Comparison of ENCODE assay signal across 30 mouse cellular contexts in genomic region chr7:49877307-49877706, GRCm38 (mm10). TPM values are rescaled to one million over a fixed set of nuclear protein-coding genes. Genes with fewer than 3 reads are reported as not detected.
A peak's percentile ranks its signal among the peaks of the same experiment; 100 is the strongest.
DNase-seq lines count a peak whose midpoint lies in the region; ATAC-seq and TF ChIP-seq lines count a peak whose summit lies in the region.
"Had no signal": no experiment of that assay in that cellular context is flagged by ENCODE, and none has a peak within 500 bp of the region (broad histone marks: within the 10 kb centered on the region; RNA-seq: fewer than 3 reads in every experiment).

No protein-coding gene starts in this region.

- no peak for TF ChIP-seq CTCF in E14TG2a.4 (conservative IDR thresholded peaks at IDR 0.05; ENCODE audit: low read length)

- no peaks in the 10 kb centered on the region for H3K36me3 ChIP-seq in forebrain, embryonic 15.5 days
- no peaks in the 10 kb centered on the region for H3K36me3 ChIP-seq in forebrain, embryonic 12.5 days (replicated peaks)
- no peaks in the 10 kb centered on the region for H3K36me3 ChIP-seq in E14TG2a.4 (ENCODE audit: insufficient read depth, low read length)
- H3K36me3 ChIP-seq in intestine, embryonic 15.5 days, result no peaks in the 10 kb centered on the region
- H3K36me3 ChIP-seq: embryonic facial prominence, embryonic 15.5 days; heart, embryonic 15.5 days; hindbrain, embryonic 10.5 days; hindbrain, embryonic 13.5 days had no signal

- DNase-seq in A20 (ENCODE audit: low read depth, low spot score) (peak; percentile 18), R1 (ENCODE audit: low read depth, low spot score) (peak; percentile 70)
- DNase-seq in urinary bladder, adult 18-20 months (ENCODE audit: low spot score in 2 of 2), result no peak
- DNase-seq: adrenal gland, adult 2 months; adrenal gland, postnatal 14 days; cerebellum, adult 11 months; cerebellum, adult 2 months; cerebellum, adult 9-11 months; cerebellum, postnatal 25 days; embryo, embryonic 11 days; gastrocnemius, postnatal 14 days; heart, adult 11 months; heart, postnatal 10 days; heart, postnatal 36 days; kidney, adult 18-20 months had no signal

- H3K4me1 ChIP-seq in forebrain, embryonic 15.5 days, result peaks cover 5% of the 10 kb centered on the region
- peaks cover 13% of the 10 kb centered on the region for H3K4me1 ChIP-seq in forebrain, embryonic 12.5 days
- H3K4me1 ChIP-seq in E14TG2a.4 (replicated peaks; ENCODE audit: low read depth, low read length), result peaks cover 20% of the 10 kb centered on the region
- H3K4me1 ChIP-seq in intestine, embryonic 15.5 days (replicated peaks), result no peaks in the 10 kb centered on the region
- H3K4me1 ChIP-seq: embryonic facial prominence, embryonic 15.5 days; hindbrain, embryonic 10.5 days had no signal

- H3K9me3 ChIP-seq in forebrain, embryonic 15.5 days, result no peaks in the 10 kb centered on the region
- no peaks in the 10 kb centered on the region for H3K9me3 ChIP-seq in forebrain, embryonic 12.5 days
- H3K9me3 ChIP-seq in E14TG2a.4 (ENCODE audit: low read length), result no peaks in the 10 kb centered on the region
- no peaks in the 10 kb centered on the region for H3K9me3 ChIP-seq in intestine, embryonic 15.5 days
- H3K9me3 ChIP-seq: embryonic facial prominence, embryonic 15.5 days; heart, embryonic 15.5 days; hindbrain, embryonic 10.5 days; hindbrain, embryonic 13.5 days had no signal

- no peaks in the 10 kb centered on the region for H3K27me3 ChIP-seq in forebrain, embryonic 15.5 days
- peaks cover 22% of the 10 kb centered on the region for H3K27me3 ChIP-seq in forebrain, embryonic 12.5 days
- H3K27me3 ChIP-seq in E14TG2a.4 (ENCODE audit: insufficient read depth, low read length), result no peaks in the 10 kb centered on the region
- no peaks in the 10 kb centered on the region for H3K27me3 ChIP-seq in intestine, embryonic 15.5 days (replicated peaks)
- H3K27me3 ChIP-seq: embryonic facial prominence, embryonic 15.5 days; heart, embryonic 15.5 days; hindbrain, embryonic 13.5 days had no signal

- no peak overlapping the region for H3K4me3 ChIP-seq in forebrain, embryonic 15.5 days
- H3K4me3 ChIP-seq in forebrain, embryonic 12.5 days (replicated peaks), result no peak overlapping the region
- peak overlapping the region; percentile 32 for H3K4me3 ChIP-seq in E14TG2a.4 (replicated peaks; ENCODE audit: low read length)
- no peak overlapping the region for H3K4me3 ChIP-seq in intestine, embryonic 15.5 days (replicated peaks)
- H3K4me3 ChIP-seq: embryonic facial prominence, embryonic 15.5 days; heart, embryonic 15.5 days; hindbrain, embryonic 10.5 days; hindbrain, embryonic 13.5 days had no signal

- H3K27ac ChIP-seq in forebrain, embryonic 15.5 days (replicated peaks), result no peak overlapping the region
- H3K27ac ChIP-seq in forebrain, embryonic 12.5 days, result no peak overlapping the region
- H3K27ac ChIP-seq in intestine, embryonic 15.5 days, result no peak overlapping the region
- H3K27ac ChIP-seq: embryonic facial prominence, embryonic 15.5 days; heart, embryonic 15.5 days; hindbrain, embryonic 10.5 days had no signal

- H3K9ac ChIP-seq in forebrain, embryonic 15.5 days (replicated peaks), result no peak overlapping the region
- H3K9ac ChIP-seq in forebrain, embryonic 12.5 days, result no peak overlapping the region
- H3K9ac ChIP-seq in intestine, embryonic 15.5 days, result no peak overlapping the region
- H3K9ac ChIP-seq: embryonic facial prominence, embryonic 15.5 days; heart, embryonic 15.5 days; hindbrain, embryonic 13.5 days had no signal

- 90% methylated on average over 5 of the region's 5 CpGs for WGBS in forebrain, embryonic 15.5 days
- WGBS in forebrain, embryonic 12.5 days, result 80% methylated on average over 5 of the region's 5 CpGs
- WGBS in intestine, embryonic 15.5 days, result 84% methylated on average over 5 of the region's 5 CpGs

- ATAC-seq in forebrain, embryonic 15.5 days (replicated peaks), result 0 out of 2 replicates have a peak, but pooled peaks have one; percentile 24
- ATAC-seq in forebrain, embryonic 12.5 days (ENCODE audit: low FRiP score), result no peak
- no peak for ATAC-seq in intestine, embryonic 15.5 days
- ATAC-seq: CD4-positive, CD25-positive, alpha-beta regulatory T cell, adult 4 months; forebrain, embryonic 16.5 days; hindbrain, embryonic 16.5 days; intestine, embryonic 16.5 days had no signal

- H3K4me2 ChIP-seq in forebrain, embryonic 15.5 days (replicated peaks), result no peak overlapping the region
- H3K4me2 ChIP-seq in forebrain, embryonic 12.5 days, result no peak overlapping the region
- no peak overlapping the region for H3K4me2 ChIP-seq in intestine, embryonic 15.5 days (replicated peaks)
- H3K4me2 ChIP-seq: embryonic facial prominence, embryonic 15.5 days; heart, embryonic 11.5 days; heart, embryonic 15.5 days; hindbrain, embryonic 13.5 days had no signal

RNA-seq across cellular contexts. Expression of gene Slc6a5, which starts 32.6 kb away (rescaled TPM):
- not detected in 2 replicates for polyA plus RNA-seq in forebrain, embryonic 15.5 days (2015; fragmentation: Nextera tagmentation; extraction: Ambion mirVana)
- not detected in 2 replicates for polyA plus RNA-seq in forebrain, embryonic 12.5 days (2016; fragmentation: Nextera tagmentation; extraction: Ambion mirVana)
- not detected in 2 replicates for polyA plus RNA-seq in intestine, embryonic 15.5 days (2015; fragmentation: Nextera tagmentation; extraction: Ambion mirVana)
- polyA plus RNA-seq: C2C12; CD4-positive, CD25-positive, alpha-beta regulatory T cell, adult 4 months; embryonic facial prominence, embryonic 15.5 days; forebrain, embryonic 11.5 days; forebrain, embryonic 16.5 days; heart, embryonic 11.5 days; heart, embryonic 15.5 days; intestine, embryonic 16.5 days had no signal

Comparison
In these comparisons a context has a peak if more than half of its experiments do, and no peak if none do; other contexts are left out.
1. DNase-seq: peak in A20 (single experiment) and R1 (single experiment); none in urinary bladder, adult 18-20 months (0 of 2).